Mouse (Mus musculus) heart, adult 2 months (tissue): ENCODE measurements around the gene Rreb1. TPM values are rescaled to one million over a fixed set of nuclear protein-coding genes. Genes with fewer than 3 reads are reported as not detected.

Source experiments
- DNase-seq, 2 experiments: peaks; one replicate each; pipeline ENCODE4 v3.0.0; 2021
- H3K27ac ChIP-seq: fragments of 200-600 bp; 2 replicates; pipeline ENCODE4 v1.8.1; 2022
- H3K27me3 ChIP-seq: fragments of 200-500 bp; 2 replicates; pipeline ENCODE4 v1.6.1; 2012; ENCODE audit warnings: mild to moderate bottlenecking, low read length, inconsistent platforms, mixed read lengths; ENCODE audit not compliant: control insufficient read depth, insufficient read depth
- H3K36me3 ChIP-seq: fragments of 200-500 bp; 2 replicates; pipeline ENCODE4 v1.6.1; 2012; ENCODE audit warnings: low read length, inconsistent platforms; ENCODE audit not compliant: control insufficient read depth, insufficient read depth
- H3K4me1 ChIP-seq: fragments of 200-500 bp; 2 replicates; pipeline ENCODE4 v1.6.1; 2011; ENCODE audit warnings: low read length; ENCODE audit not compliant: control insufficient read depth, insufficient read depth
- H3K4me3 ChIP-seq: fragments of 200-600 bp; 2 replicates; pipeline ENCODE4 v1.8.1; 2022
- H3K79me2 ChIP-seq: fragments of 200-500 bp; replicated peaks from 2 replicates; pipeline ENCODE4 v1.6.1; 2012; ENCODE audit warnings: mild to moderate bottlenecking, inconsistent platforms, low read length, moderate library complexity, mixed read lengths; ENCODE audit not compliant: control insufficient read depth, insufficient read depth
- H3K9ac ChIP-seq: fragments of 200-500 bp; 2 replicates; pipeline ENCODE4 v1.6.1; 2012; ENCODE audit warnings: low read depth, mild to moderate bottlenecking, control low read depth, inconsistent platforms, low read length, mixed read lengths
- CTCF ChIP-seq: fragments of 200-600 bp; IDR thresholded peaks from 2 replicates; pipeline ENCODE4 v1.8.1; 2022; ENCODE audit warnings: antibody characterized with exemption, mild to moderate bottlenecking, moderate library complexity
- EP300 ChIP-seq: fragments of 200-500 bp; IDR thresholded peaks from 2 replicates; pipeline ENCODE4 v1.6.1; 2011; ENCODE audit warnings: low read depth, low read length, control low read depth; ENCODE audit not compliant: insufficient read depth
- POLR2A ChIP-seq: fragments of 200-500 bp; IDR thresholded peaks from 2 replicates; pipeline ENCODE4 v1.6.1; 2011; ENCODE audit warnings: mild to moderate bottlenecking, low read depth, low read length, control low read depth; ENCODE audit not compliant: insufficient read depth
- WGBS: fragments of 180-500 bp; shearing (Covaris S2); methylation state at CpG from one replicate; pipeline ENCODE4 v1.1.7; 2018; 5-methylcytosine and 5-hydroxymethylcytosine counted together
- intact Hi-C: fragments of 180-260 bp; cut with DNase I; formaldehyde crosslinking; loops from one replicate; pipeline ENCODE4 v1.15.1; 2025
- polyA plus RNA-seq: library from polyadenylated mRNA; depleted of rRNA; stranded (reverse); fragments of >200 nt; gene quantifications from 2 replicates; pipeline ENCODE4 v1.2.3, GENCODE M21; 2012
- total RNA-seq, 2 experiments: library from RNA; stranded (reverse); gene quantifications; 2 replicates each; pipeline ENCODE4 v1.2.3; 2021

The Rreb1 gene
- total and polyA plus RNA-seq, 3 experiments = 12.8 to 57.5 (median 34.3) TPM

GRCm38 (mm10) chr13:37760373-37760772 is 17.8 kb upstream of the Rreb1 start:
- TF ChIP-seq POLR2A (no peak), CTCF (no peak), EP300 (no peak)
- H3K4me1 ChIP-seq = peaks cover 3% of the 10 kb centered on the region
- no peak overlapping the region for H3K4me3 ChIP-seq
- 68% methylated on average over 3 of the region's 3 CpGs for WGBS
- peaks cover 2% of the 10 kb centered on the region; the same call in 1 of the 2 replicates for H3K36me3 ChIP-seq
- intact Hi-C loops = loop anchor here (2.0 to 10.0 kb wide), 2 partner anchors 66 to 106 kb away; no protein-coding TSS in a partner anchor
- H3K27me3 ChIP-seq = no peaks in the 10 kb centered on the region
- DNase-seq = no peak
- H3K79me2 ChIP-seq = no peaks in the 10 kb centered on the region
- H3K9ac ChIP-seq = no peak overlapping the region
- H3K27ac ChIP-seq = peak overlapping the region; percentile 8; the same call in 1 of the 2 replicates

- Histone ChIP-seq H3K27me3 (no peaks in the 10 kb centered on the region), H3K36me3 (peaks cover 2% of the 10 kb centered on the region; the same call in 1 of the 2 replicates), H3K27ac (peak overlapping the region; percentile 84), H3K79me2 (no peaks in the 10 kb centered on the region), H3K4me1 (peaks cover 3% of the 10 kb centered on the region), H3K4me3 (peak overlapping the region; percentile 19; the same call in 1 of the 2 replicates), H3K9ac (peak overlapping the region; percentile 56)
- intact Hi-C loops = loop anchor here (2.0 to 10.0 kb wide), 2 partner anchors 66 to 106 kb away; no protein-coding TSS in a partner anchor
- DNase-seq = peak; percentile 45 to 55
- WGBS = 22% methylated on average over 23 of the region's 23 CpGs
- TF ChIP-seq POLR2A (no peak; the same call in 1 of the 2 replicates), EP300 (peak; percentile 82; the same call in 1 of the 2 replicates)
Observed at GRCm38 (mm10) chr13:37760957-37761941, 17.0 kb upstream of the Rreb1 start.

GRCm38 (mm10) chr13:37763800-37764407 is 14.3 kb upstream of the Rreb1 start:
- intact Hi-C loops = loop anchor here (10.0 kb wide), 1 partner anchor 109 kb away; no protein-coding TSS in a partner anchor
- H3K4me3 ChIP-seq = no peak overlapping the region
- no peak for DNase-seq
- 61% methylated on average over 9 of the region's 9 CpGs for WGBS
- H3K4me1 ChIP-seq = peaks cover 3% of the 10 kb centered on the region
- peaks cover 2% of the 10 kb centered on the region; the same call in 1 of the 2 replicates for H3K36me3 ChIP-seq
- H3K79me2 ChIP-seq = no peaks in the 10 kb centered on the region
- TF ChIP-seq EP300 (no peak), POLR2A (no peak), CTCF (no peak)
- no peak overlapping the region for H3K27ac ChIP-seq
- no peaks in the 10 kb centered on the region for H3K27me3 ChIP-seq
- no peak overlapping the region for H3K9ac ChIP-seq

GRCm38 (mm10) chr13:37769777-37770176 is 8.4 kb upstream of the Rreb1 start:
- no peaks in the 10 kb centered on the region for H3K36me3 ChIP-seq
- no peak for DNase-seq
- no peaks in the 10 kb centered on the region for H3K79me2 ChIP-seq
- no peaks in the 10 kb centered on the region for H3K4me1 ChIP-seq
- H3K27me3 ChIP-seq = no peaks in the 10 kb centered on the region
- WGBS = 67% methylated on average over 1 of the region's 1 CpGs
- no peak for TF ChIP-seq CTCF
- no peak overlapping the region for H3K9ac ChIP-seq
- intact Hi-C loops = loop anchor here (10.0 kb wide), 1 partner anchor 115 kb away; no protein-coding TSS in a partner anchor
- no peak overlapping the region for H3K27ac ChIP-seq
- no peak overlapping the region for H3K4me3 ChIP-seq

- Histone ChIP-seq H3K36me3 (no peaks in the 10 kb centered on the region), H3K27ac (no peak overlapping the region), H3K27me3 (no peaks in the 10 kb centered on the region), H3K79me2 (no peaks in the 10 kb centered on the region), H3K4me3 (no peak overlapping the region), H3K4me1 (no peaks in the 10 kb centered on the region), H3K9ac (no peak overlapping the region)
- intact Hi-C loops = no loop called here
- DNase-seq = no peak
- no peak for TF ChIP-seq CTCF
Observed at GRCm38 (mm10) chr13:37773476-37773875, 4.7 kb upstream of the Rreb1 start.

GRCm38 (mm10) chr13:37776675-37777074 is 1.5 kb upstream of the Rreb1 start:
- intact Hi-C loops = loop anchor here (5.0 kb wide), 1 partner anchor 161 kb away; no protein-coding TSS in a partner anchor
- H3K27ac ChIP-seq = no peak overlapping the region
- H3K79me2 ChIP-seq = no peaks in the 10 kb centered on the region
- TF ChIP-seq CTCF = no peak
- TF ChIP-seq EP300 = no peak
- TF ChIP-seq POLR2A = no peak
- H3K36me3 ChIP-seq = no peaks in the 10 kb centered on the region
- H3K9ac ChIP-seq = no peak overlapping the region
- no peak for DNase-seq
- H3K4me1 ChIP-seq = no peaks in the 10 kb centered on the region
- H3K27me3 ChIP-seq = no peaks in the 10 kb centered on the region
- H3K4me3 ChIP-seq = no peak overlapping the region
